Mouse (Mus musculus) left cerebral cortex, postnatal 4 days (tissue): ENCODE data around the gene Zfp523. TPM values are rescaled to one million over a fixed set of nuclear protein-coding genes. Genes with fewer than 3 reads are reported as not detected.
A peak's percentile ranks its signal among the peaks of the same experiment; 100 is the strongest.

Experiments
- DNase-seq: peaks from one replicate; pipeline ENCODE4 v3.0.0-alpha.2; 2022
- intact Hi-C: fragments of 180-260 bp; cut with DNase I; formaldehyde crosslinking; loops from one replicate; pipeline ENCODE4 v1.15.1; 2025
- total RNA-seq, 2 experiments: library from RNA; stranded (reverse); gene quantifications; 2 replicates each; pipeline ENCODE4 v1.2.3; 2021

Zfp523 gene
- total RNA-seq, 2 experiments from 2014 or later = 85.8 to 90.7 TPM

GRCm38 (mm10) chr17:28235982-28236635 lies 59.2 kb downstream of the Zfp523 start:
- intact Hi-C loops = loop anchor here (10.0 kb wide), 1 partner anchor 289 kb away; no protein-coding TSS in a partner anchor
- peak; percentile 39 for DNase-seq

GRCm38 (mm10) chr17:28236636-28237015 lies 59.7 kb downstream of the Zfp523 start:
- DNase-seq = no peak
- intact Hi-C loops = loop anchor here (10.0 kb wide), 1 partner anchor 288 kb away; no protein-coding TSS in a partner anchor

- no peak for DNase-seq
- intact Hi-C loops = loop anchor here (10.0 kb wide), 1 partner anchor 287 kb away; no protein-coding TSS in a partner anchor
Measured at GRCm38 (mm10) chr17:28237362-28237761, 60.4 kb downstream of the Zfp523 start.

GRCm38 (mm10) chr17:28237874-28238273 lies 60.9 kb downstream of the Zfp523 start:
- no peak for DNase-seq
- intact Hi-C loops = loop anchor here (10.0 kb wide), 1 partner anchor 287 kb away; no protein-coding TSS in a partner anchor

GRCm38 (mm10) chr17:28240846-28241245 lies 63.9 kb downstream of the Zfp523 start:
- intact Hi-C loops = no loop called here
- no peak for DNase-seq

- intact Hi-C loops = no loop called here
Measured at GRCm38 (mm10) chr17:28242296-28242695, 65.4 kb downstream of the Zfp523 start.

GRCm38 (mm10) chr17:28244214-28244613 lies 67.3 kb downstream of the Zfp523 start:
- DNase-seq = no peak
- intact Hi-C loops = no loop called here

More at GRCm38 (mm10) chr17:28242296-28242695, 65.4 kb downstream of the Zfp523 start:
- no peak for DNase-seq

- intact Hi-C loops = no loop called here
- peak; percentile 74 for DNase-seq
Measured at GRCm38 (mm10) chr17:28244714-28245113, 67.8 kb downstream of the Zfp523 start.

- intact Hi-C loops = no loop called here
Measured at GRCm38 (mm10) chr17:28246640-28247039, 69.7 kb downstream of the Zfp523 start.

GRCm38 (mm10) chr17:28247613-28248012 lies 70.7 kb downstream of the Zfp523 start:
- intact Hi-C loops = no loop called here
- DNase-seq = no peak

More at GRCm38 (mm10) chr17:28246640-28247039, 69.7 kb downstream of the Zfp523 start:
- DNase-seq = no peak

GRCm38 (mm10) chr17:28249062-28249461 lies 72.1 kb downstream of the Zfp523 start:
- intact Hi-C loops = no loop called here
- DNase-seq = no peak

GRCm38 (mm10) chr17:28251579-28252280 lies 74.8 kb downstream of the Zfp523 start:
- no peak for DNase-seq
- intact Hi-C loops = no loop called here

- intact Hi-C loops = no loop called here
- no peak for DNase-seq
Measured at GRCm38 (mm10) chr17:28252281-28252648, 75.3 kb downstream of the Zfp523 start.

- intact Hi-C loops = no loop called here
- no peak for DNase-seq
Measured at GRCm38 (mm10) chr17:28253216-28253615, 76.3 kb downstream of the Zfp523 start.

GRCm38 (mm10) chr17:28254804-28255203 lies 77.9 kb downstream of the Zfp523 start:
- intact Hi-C loops = no loop called here
- DNase-seq = no peak

Other genes starting within 250 kb of the Zfp523 start
- 1 to 10 TPM; 2.2 to 3.6 TPM for gene Tcp11, start 96.5 kb upstream of the Zfp523 start, total RNA-seq
- gene Scube3, start 35.0 kb upstream of the Zfp523 start, total RNA-seq = 10 to 100 TPM; 15.0 to 15.9 TPM
- 1 to 10 TPM; 7.2 to 9.1 TPM for gene Def6, start 30.6 kb downstream of the Zfp523 start, total RNA-seq
- 10 to 100 TPM; 17.4 to 19.0 TPM for gene Ppard, start 55.6 kb downstream of the Zfp523 start, total RNA-seq
- 10 to 100 TPM; 28.9 to 29.0 TPM for gene Fance, start 136.4 kb downstream of the Zfp523 start, total RNA-seq
- 100 to 1,000 TPM; 646 to 664 TPM for gene Rpl10a, start 151.3 kb downstream of the Zfp523 start, total RNA-seq
- 1 to 10 TPM; 5.8 to 6.3 TPM for gene Tead3, start 173.7 kb downstream of the Zfp523 start, total RNA-seq
- gene Tulp1, start 188.1 kb downstream of the Zfp523 start, total RNA-seq = under 1 TPM; 0.58 to 0.92 TPM